Mouse (Mus musculus) lung, embryonic 15.5 days (tissue): ENCODE results near the gene Susd1. TPM values are rescaled to one million over a fixed set of nuclear protein-coding genes. Genes with fewer than 3 reads are reported as not detected.
A peak's percentile ranks its signal among the peaks of the same experiment; 100 is the strongest.

Experiments
- ATAC-seq: fragments of 200-750 bp; cut with Nextera tagmentation; 2 replicates; pipeline ENCODE4 v1.8.0; 2017; ENCODE audit warnings: moderate number of reproducible peaks, borderline replicate concordance; ENCODE audit not compliant: low FRiP score, low TSS enrichment; ENCODE audit errors: extremely low read depth
- H3K27ac ChIP-seq: fragments of 300-500 bp; sonication (generic); 2 replicates; pipeline ENCODE4 v1.5.1; 2015; ENCODE audit warnings: moderate library complexity, mild to moderate bottlenecking, inconsistent platforms
- H3K27me3 ChIP-seq: fragments of 300-500 bp; sonication (generic); 2 replicates; pipeline ENCODE4 v1.6.1; 2015; ENCODE audit warnings: inconsistent platforms
- H3K36me3 ChIP-seq: fragments of 300-500 bp; sonication (generic); 2 replicates; pipeline ENCODE4 v1.6.1; 2015; ENCODE audit warnings: inconsistent platforms
- H3K4me1 ChIP-seq: fragments of 300-500 bp; sonication (generic); 2 replicates; pipeline ENCODE4 v1.6.1; 2015; ENCODE audit warnings: inconsistent platforms
- H3K4me2 ChIP-seq: fragments of 300-500 bp; sonication (generic); 2 replicates; pipeline ENCODE4 v1.6.1; 2015; ENCODE audit warnings: inconsistent platforms, mild to moderate bottlenecking, moderate library complexity
- H3K4me3 ChIP-seq: fragments of 300-500 bp; sonication (generic); 2 replicates; pipeline ENCODE4 v1.5.1; 2015; ENCODE audit warnings: mild to moderate bottlenecking, inconsistent platforms
- H3K9ac ChIP-seq: fragments of 300-500 bp; sonication (generic); 2 replicates; pipeline ENCODE4 v1.6.1; 2015; ENCODE audit warnings: inconsistent platforms
- H3K9me3 ChIP-seq: fragments of 300-500 bp; sonication (generic); 2 replicates; pipeline ENCODE4 v1.6.1; 2016; ENCODE audit warnings: inconsistent platforms
- WGBS: fragments of 180-500 bp; shearing (Covaris S2); methylation state at CpG from one replicate; pipeline ENCODE4 v1.1.7; 2015; 5-methylcytosine and 5-hydroxymethylcytosine counted together
- polyA plus RNA-seq: library from polyadenylated mRNA; unstranded; fragments of >200 nt; fragmentation: Nextera tagmentation; extraction: Ambion mirVana; gene quantifications from 2 replicates; pipeline ENCODE4 v1.2.1, GENCODE M21; 2015

Susd1 gene
- polyA plus RNA-seq, 1 experiment from 2014 or later = 8.0 TPM

- no peaks in the 10 kb centered on the region for H3K9me3 ChIP-seq
- H3K4me3 ChIP-seq = no peak overlapping the region
- peaks cover 22% of the 10 kb centered on the region for H3K4me1 ChIP-seq
- H3K27me3 ChIP-seq = no peaks in the 10 kb centered on the region
- no peak for ATAC-seq
- H3K4me2 ChIP-seq = no peak overlapping the region
- H3K27ac ChIP-seq = no peak overlapping the region
- 91% methylated on average over 5 of the region's 5 CpGs for WGBS
- no peaks in the 10 kb centered on the region for H3K36me3 ChIP-seq
- H3K9ac ChIP-seq = no peak overlapping the region
Measured at GRCm38 (mm10) chr4:59327986-59328385, 110.4 kb downstream of the Susd1 start.

DNA sequence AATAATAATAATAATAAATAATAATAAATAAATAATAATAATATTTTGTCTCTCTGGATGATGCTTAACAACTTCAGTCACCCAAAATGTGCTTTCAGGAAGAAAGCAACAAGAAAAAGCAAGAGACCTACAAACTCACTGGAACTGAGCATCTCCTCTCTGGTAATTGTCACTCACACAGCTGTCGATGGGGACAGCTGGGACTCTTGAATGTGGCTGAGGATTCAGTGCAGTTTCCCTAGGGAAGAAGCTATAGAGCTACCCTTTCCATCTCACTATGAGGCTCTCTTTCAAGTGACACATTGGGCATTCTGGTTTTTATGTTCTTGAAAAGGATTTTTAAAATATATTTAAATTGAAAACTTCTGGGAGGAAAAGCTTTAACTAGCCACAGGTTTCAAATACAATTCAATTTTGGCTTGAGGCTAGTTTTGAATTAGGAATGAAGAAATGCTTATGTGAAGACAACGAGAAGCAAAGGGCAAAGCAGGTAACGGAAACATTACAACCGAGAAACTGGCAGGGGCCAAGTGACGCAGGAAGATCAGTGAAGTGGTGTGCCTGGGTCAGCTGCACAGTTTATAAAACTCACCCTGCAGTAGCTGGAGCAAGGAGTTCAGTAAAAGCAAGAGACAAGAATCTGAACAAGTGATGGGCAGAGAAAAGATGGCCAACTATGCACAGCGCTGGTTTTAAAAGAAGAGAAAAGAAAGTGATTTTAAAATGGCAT lies 112.2 kb downstream of the Susd1 start:
- Histone ChIP-seq H3K27me3 (no peaks in the 10 kb centered on the region), H3K4me1 (peaks cover 25% of the 10 kb centered on the region), H3K9ac (no peak overlapping the region), H3K9me3 (no peaks in the 10 kb centered on the region), H3K4me2 (no peak overlapping the region), H3K27ac (no peak overlapping the region), H3K36me3 (no peaks in the 10 kb centered on the region), H3K4me3 (no peak overlapping the region)
- no peak for ATAC-seq
- 80% methylated on average over 6 of the region's 6 CpGs for WGBS

DNA sequence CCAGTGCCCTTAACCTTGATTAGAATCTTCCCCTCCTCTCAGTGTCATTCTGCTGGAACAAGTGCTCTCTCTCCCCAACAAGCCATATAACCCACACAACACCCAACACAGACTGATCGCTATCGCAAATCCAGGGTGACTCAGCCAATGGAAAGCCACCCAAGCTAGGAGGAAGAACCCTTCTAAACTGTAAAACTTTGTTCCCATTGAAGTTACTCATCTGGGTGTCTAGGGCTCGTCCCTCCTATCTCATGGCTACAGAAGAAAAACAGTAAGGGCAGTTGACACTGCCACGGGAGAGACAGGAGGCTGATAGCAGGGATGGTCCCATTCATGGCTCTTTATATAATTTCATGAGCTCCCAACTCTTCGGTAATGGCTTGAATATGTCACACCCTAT lies 114.1 kb downstream of the Susd1 start:
- H3K36me3 ChIP-seq = no peaks in the 10 kb centered on the region
- no peak overlapping the region for H3K27ac ChIP-seq
- no peaks in the 10 kb centered on the region for H3K27me3 ChIP-seq
- H3K9ac ChIP-seq = no peak overlapping the region
- ATAC-seq = no peak
- no peak overlapping the region for H3K4me3 ChIP-seq
- no peaks in the 10 kb centered on the region for H3K9me3 ChIP-seq
- H3K4me1 ChIP-seq = peaks cover 37% of the 10 kb centered on the region
- H3K4me2 ChIP-seq = no peak overlapping the region
- 86% methylated on average over 5 of the region's 5 CpGs for whole genome bisulfite sequencing

- H3K27ac ChIP-seq = peak overlapping the region; percentile 50; the same call in 1 of the 2 replicates
Measured at GRCm38 (mm10) chr4:59323231-59323651, 115.2 kb downstream of the Susd1 start.

DNA sequence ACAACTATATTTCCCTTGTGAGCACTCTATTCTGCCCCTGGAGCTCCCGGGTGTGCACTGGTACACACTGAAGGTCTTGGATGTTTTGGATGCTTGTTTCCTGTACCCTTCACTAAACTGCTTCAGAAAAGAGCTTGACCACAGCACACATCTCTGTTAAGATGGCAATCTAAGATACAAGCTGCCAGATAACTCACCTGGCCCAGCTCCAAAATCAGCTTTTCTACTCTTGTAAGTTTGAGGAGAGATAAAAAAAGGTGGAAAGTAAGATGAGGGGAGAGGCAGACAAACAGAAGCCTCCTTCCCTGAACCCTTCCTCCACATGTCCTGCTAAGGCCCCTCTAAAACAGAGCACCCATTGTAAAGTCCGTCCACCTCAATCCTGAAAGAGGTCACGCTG lies 115.7 kb downstream of the Susd1 start:
- no peak overlapping the region for H3K9ac ChIP-seq
- 43% methylated on average over 3 of the region's 3 CpGs for WGBS
- no peaks in the 10 kb centered on the region for H3K27me3 ChIP-seq
- H3K27ac ChIP-seq = peak overlapping the region; percentile 50; the same call in 1 of the 2 replicates
- no peak overlapping the region for H3K4me2 ChIP-seq
- no peak overlapping the region for H3K4me3 ChIP-seq
- H3K9me3 ChIP-seq = no peaks in the 10 kb centered on the region
- no peak for ATAC-seq
- no peaks in the 10 kb centered on the region for H3K36me3 ChIP-seq
- H3K4me1 ChIP-seq = peaks cover 48% of the 10 kb centered on the region

More at GRCm38 (mm10) chr4:59323231-59323651, 115.2 kb downstream of the Susd1 start:
- Histone ChIP-seq H3K27me3 (no peaks in the 10 kb centered on the region), H3K4me2 (no peak overlapping the region), H3K4me1 (peaks cover 48% of the 10 kb centered on the region), H3K9ac (no peak overlapping the region), H3K9me3 (no peaks in the 10 kb centered on the region), H3K36me3 (no peaks in the 10 kb centered on the region), H3K4me3 (no peak overlapping the region)
- 17% methylated on average over 7 of the region's 7 CpGs for WGBS
- peak; percentile 40; the same call in 1 of the 2 replicates for ATAC-seq

DNA sequence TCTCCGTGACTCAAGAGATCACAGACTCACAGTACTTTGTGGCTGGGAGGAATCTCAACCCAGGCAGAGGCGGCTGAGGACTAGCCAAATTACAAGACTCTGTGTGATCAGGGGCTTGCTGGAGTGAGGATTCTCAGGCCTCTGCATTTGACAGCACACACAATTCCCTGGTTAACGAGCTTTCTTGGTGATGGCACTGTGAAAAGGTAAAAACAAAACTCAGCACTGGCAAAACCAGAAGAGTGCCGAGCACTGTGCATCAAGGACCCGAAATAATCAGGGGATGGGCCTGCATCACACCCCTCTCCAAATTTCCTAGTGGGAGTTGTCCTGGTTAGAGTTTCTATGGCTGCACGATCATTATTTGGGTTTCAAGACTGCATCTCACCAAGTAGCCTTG lies 116.4 kb downstream of the Susd1 start:
- WGBS = 80% methylated on average over 6 of the region's 6 CpGs
- H3K27me3 ChIP-seq = no peaks in the 10 kb centered on the region
- H3K27ac ChIP-seq = no peak overlapping the region
- H3K4me2 ChIP-seq = no peak overlapping the region
- ATAC-seq = no peak
- H3K4me3 ChIP-seq = no peak overlapping the region
- peaks cover 48% of the 10 kb centered on the region for H3K4me1 ChIP-seq
- H3K9ac ChIP-seq = no peak overlapping the region
- H3K36me3 ChIP-seq = no peaks in the 10 kb centered on the region
- H3K9me3 ChIP-seq = no peaks in the 10 kb centered on the region

DNA sequence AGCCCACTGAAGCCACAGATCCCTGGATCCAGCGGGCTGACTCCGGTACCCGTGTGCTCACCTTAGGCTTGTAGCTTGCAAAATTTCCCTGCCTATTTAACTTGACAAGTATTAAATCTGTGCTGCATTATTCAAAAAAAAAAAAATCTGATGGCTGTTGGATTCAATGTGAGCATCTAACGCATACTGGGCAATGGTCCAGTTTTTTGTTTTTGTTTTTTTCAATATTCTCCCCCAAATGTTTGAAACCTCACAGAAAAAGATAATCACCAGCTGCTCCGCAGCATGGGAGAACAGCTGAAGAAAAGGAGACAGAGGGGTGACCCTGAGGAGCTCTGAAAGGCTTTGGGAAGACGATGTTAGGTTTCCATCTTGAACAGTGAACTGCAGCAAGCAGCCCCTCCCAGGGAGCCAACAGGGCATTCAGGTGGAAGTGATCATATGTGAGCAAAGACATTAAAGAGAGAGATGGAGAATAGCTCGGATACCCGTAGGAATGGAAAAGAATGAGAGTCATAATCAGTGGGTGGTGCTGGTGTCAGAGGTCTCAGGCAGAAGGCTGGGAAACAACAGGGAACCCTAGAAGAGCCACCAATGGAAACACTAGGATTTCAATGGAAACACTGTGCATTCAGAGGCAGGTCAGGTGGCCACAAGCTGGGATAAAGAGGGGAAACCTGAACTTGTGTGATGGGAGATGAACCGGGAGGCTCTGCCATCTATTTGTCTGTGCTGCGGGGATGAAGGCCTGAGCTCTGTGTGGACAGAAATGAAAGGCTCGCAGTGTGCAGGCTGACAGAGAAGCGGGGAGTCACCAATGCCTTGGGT lies 117.0 kb downstream of the Susd1 start:
- 72% methylated on average over 12 of the region's 12 CpGs for WGBS
- no peak for ATAC-seq

DNA sequence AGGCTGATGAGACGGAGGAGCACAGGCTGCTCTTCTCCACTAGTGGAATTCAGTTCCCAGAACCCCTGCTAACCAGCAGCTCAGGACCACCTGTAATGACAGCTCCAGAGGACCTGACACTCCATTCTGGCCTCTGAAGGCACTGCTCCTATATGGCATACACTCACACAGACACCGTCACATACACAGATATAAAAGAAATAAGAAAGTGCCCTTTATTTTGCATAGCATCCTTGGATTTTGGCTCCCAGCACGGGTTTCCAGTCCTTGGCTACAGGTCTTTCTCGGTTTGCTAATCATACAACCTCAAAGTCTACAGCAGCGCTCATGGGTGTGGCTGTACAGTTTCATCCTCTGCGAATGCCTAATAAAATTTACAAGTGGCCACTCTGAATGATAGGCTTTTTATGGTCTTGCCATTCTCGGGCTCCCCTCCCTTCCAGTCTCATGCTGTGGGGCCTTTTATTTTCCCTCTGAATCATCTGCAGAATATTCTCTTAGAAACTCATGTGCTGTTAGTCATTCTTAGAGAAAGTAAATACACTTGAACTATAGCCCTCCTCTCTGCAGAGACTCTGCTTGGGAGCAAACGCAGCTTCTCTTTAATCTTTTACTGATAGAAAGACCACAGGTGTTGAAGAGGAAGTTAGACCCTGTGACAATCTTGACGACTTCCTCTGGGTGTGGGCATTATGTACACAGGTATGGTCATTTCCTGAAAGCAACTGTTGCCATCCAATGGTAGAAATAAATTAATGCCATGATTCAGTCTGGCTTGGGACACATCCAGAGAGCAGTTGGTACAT lies 119.1 kb downstream of the Susd1 start:
- Histone ChIP-seq H3K27me3 (no peaks in the 10 kb centered on the region), H3K4me1 (peaks cover 56% of the 10 kb centered on the region), H3K36me3 (no peaks in the 10 kb centered on the region), H3K9me3 (no peaks in the 10 kb centered on the region), H3K27ac (peak overlapping the region; percentile 24; the same call in 1 of the 2 replicates), H3K4me3 (no peak overlapping the region), H3K4me2 (no peak overlapping the region), H3K9ac (no peak overlapping the region)
- ATAC-seq = no peak
- WGBS = 59% methylated on average over 9 of the region's 9 CpGs

More for the DNA sequence above, 117.0 kb downstream of the Susd1 start:
- no peak overlapping the region for H3K9ac ChIP-seq
- H3K4me2 ChIP-seq = no peak overlapping the region
- no peak overlapping the region for H3K27ac ChIP-seq
- no peak overlapping the region for H3K4me3 ChIP-seq
- H3K9me3 ChIP-seq = no peaks in the 10 kb centered on the region
- no peaks in the 10 kb centered on the region for H3K36me3 ChIP-seq
- H3K27me3 ChIP-seq = no peaks in the 10 kb centered on the region
- peaks cover 48% of the 10 kb centered on the region for H3K4me1 ChIP-seq

GRCm38 (mm10) chr4:59318602-59319001 lies 119.8 kb downstream of the Susd1 start:
- H3K9me3 ChIP-seq = no peaks in the 10 kb centered on the region
- no peak overlapping the region for H3K27ac ChIP-seq
- 77% methylated on average over 6 of the region's 6 CpGs for WGBS
- no peak overlapping the region for H3K4me3 ChIP-seq
- H3K4me1 ChIP-seq = peaks cover 56% of the 10 kb centered on the region
- H3K4me2 ChIP-seq = no peak overlapping the region
- ATAC-seq = no peak
- no peak overlapping the region for H3K9ac ChIP-seq
- H3K27me3 ChIP-seq = no peaks in the 10 kb centered on the region
- no peaks in the 10 kb centered on the region for H3K36me3 ChIP-seq

DNA sequence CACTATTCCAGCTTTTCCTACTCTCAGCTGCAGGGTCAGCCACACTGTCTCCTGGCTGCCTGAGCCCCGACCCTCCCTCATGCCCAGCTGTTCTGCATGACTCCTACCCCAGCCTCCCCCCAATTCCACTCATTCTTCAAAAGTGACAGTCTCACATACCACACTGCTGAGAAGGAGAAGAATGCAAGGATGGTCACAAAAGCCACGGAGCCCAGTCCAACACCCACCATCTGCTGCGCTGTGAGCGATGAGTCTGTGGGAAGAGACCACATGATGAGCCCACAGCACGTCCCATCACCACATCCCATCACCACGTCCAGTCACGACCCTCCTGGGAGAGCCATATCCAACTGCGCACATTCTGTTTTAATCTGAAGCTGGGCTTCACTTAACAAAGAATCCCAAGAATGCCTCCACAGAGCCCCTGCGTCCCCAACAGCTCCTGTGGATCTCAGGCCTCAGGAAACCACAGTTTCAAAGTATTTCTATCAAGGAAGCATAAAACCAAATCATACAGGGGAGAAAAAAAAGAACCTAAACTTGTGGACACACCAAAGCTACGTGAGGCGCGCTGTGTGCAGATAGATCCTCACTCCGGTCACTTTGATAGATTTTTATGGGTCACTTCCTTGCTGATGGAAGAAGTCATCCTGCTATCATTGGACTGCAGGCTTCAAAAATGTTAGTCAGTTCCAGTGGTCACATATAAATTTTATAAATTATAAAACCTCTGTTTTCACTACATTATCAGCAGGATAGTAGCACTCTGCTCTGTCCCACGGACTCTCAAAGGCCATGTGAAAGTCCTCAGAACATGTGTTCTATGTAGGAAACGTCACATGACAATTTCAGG lies 122.7 kb downstream of the Susd1 start:
- no peak overlapping the region for H3K4me3 ChIP-seq
- WGBS = 53% methylated on average over 15 of the region's 15 CpGs

More for the DNA sequence above, 122.7 kb downstream of the Susd1 start:
- Histone ChIP-seq H3K4me2 (no peak overlapping the region), H3K27ac (0 out of 2 replicates have a peak overlapping the region, but pooled peaks have one; percentile 3), H3K27me3 (no peaks in the 10 kb centered on the region), H3K4me1 (peaks cover 31% of the 10 kb centered on the region), H3K9me3 (no peaks in the 10 kb centered on the region), H3K36me3 (no peaks in the 10 kb centered on the region), H3K9ac (no peak overlapping the region)
- ATAC-seq = peak; percentile 52
